10 mouse cellular contexts compared by ENCODE assay signal in genomic region chr6:136793831-136794525, GRCm38 (mm10). TPM values are rescaled to one million over a fixed set of nuclear protein-coding genes. Genes with fewer than 3 reads are reported as not detected.
DNase-seq lines count a peak whose midpoint lies in the region; ATAC-seq lines count a peak whose summit lies in the region.
"Had no signal": no experiment of that assay in that cellular context is flagged by ENCODE, and none has a peak within 500 bp of the region (broad histone marks: within the 10 kb centered on the region; RNA-seq: fewer than 3 reads in every experiment).

No protein-coding gene starts in this region.

- peak overlapping the region; percentile 67 for H3K4me3 ChIP-seq in heart, embryonic 10.5 days
- peak overlapping the region; percentile 33 for H3K4me3 ChIP-seq in hindbrain, embryonic 15.5 days
- H3K4me3 ChIP-seq in midbrain, embryonic 14.5 days (replicated peaks; ENCODE audit: low read depth, low read length) = peak overlapping the region; percentile 29

- intact Hi-C loops in heart, postnatal 25 days (cut with DNase I) = no loop called here
- intact Hi-C loops in left cerebral cortex, postnatal 14 days (cut with DNase I) = no loop called here

- H3K4me2 ChIP-seq in hindbrain, embryonic 15.5 days = peak overlapping the region; percentile 68
- peak overlapping the region; percentile 65 for H3K4me2 ChIP-seq in midbrain, embryonic 14.5 days (ENCODE audit: low read length)

- WGBS in heart, embryonic 10.5 days = under 1% methylated on average over 22 of the region's 24 CpGs
- under 1% methylated on average over 24 of the region's 24 CpGs for WGBS in hindbrain, embryonic 15.5 days
- WGBS in midbrain, embryonic 14.5 days = 1% methylated on average over 24 of the region's 24 CpGs

- H3K9me3 ChIP-seq in heart, embryonic 10.5 days = no peaks in the 10 kb centered on the region
- H3K9me3 ChIP-seq in hindbrain, embryonic 15.5 days = no peaks in the 10 kb centered on the region
- no peaks in the 10 kb centered on the region for H3K9me3 ChIP-seq in midbrain, embryonic 14.5 days (ENCODE audit: control insufficient read depth, low read length)

- DNase-seq in heart, embryonic 10.5 days (ENCODE audit: low spot score) = no peak
- no peak for DNase-seq in heart, postnatal 25 days (ENCODE audit: low spot score)
- peak; percentile 27 for DNase-seq in embryo, embryonic 10 days (ENCODE audit: low spot score)
- no peak for DNase-seq in midbrain, embryonic 14.5 days
- no peak for DNase-seq in left cerebral cortex, postnatal 14 days (ENCODE audit: low spot score in 2 of 2)
- no peak for DNase-seq in ovary, adult 18-20 months (ENCODE audit: low spot score)
- DNase-seq in spleen, adult 12 weeks (ENCODE audit: low spot score) = no peak
- DNase-seq: B cell, adult 2 months; cerebellum, postnatal 10 days had no signal

- no peaks in the 10 kb centered on the region for H3K36me3 ChIP-seq in heart, embryonic 10.5 days
- H3K36me3 ChIP-seq in hindbrain, embryonic 15.5 days = no peaks in the 10 kb centered on the region
- no peaks in the 10 kb centered on the region for H3K36me3 ChIP-seq in midbrain, embryonic 14.5 days (ENCODE audit: control insufficient read depth, insufficient read depth, low read length)

- H3K27me3 ChIP-seq in heart, embryonic 10.5 days (ENCODE audit: insufficient read depth, poor library complexity, severe bottlenecking) = no peaks in the 10 kb centered on the region
- H3K27me3 ChIP-seq in hindbrain, embryonic 15.5 days = no peaks in the 10 kb centered on the region
- no peaks in the 10 kb centered on the region for H3K27me3 ChIP-seq in midbrain, embryonic 14.5 days (ENCODE audit: control insufficient read depth, insufficient read depth, low read length)

- no peak for ATAC-seq in hindbrain, embryonic 15.5 days (ENCODE audit: low FRiP score, low read depth)
- no peak for ATAC-seq in midbrain, embryonic 14.5 days (ENCODE audit: low FRiP score, low TSS enrichment)

- peak overlapping the region; percentile 79 for H3K27ac ChIP-seq in heart, embryonic 10.5 days
- H3K27ac ChIP-seq in hindbrain, embryonic 15.5 days (replicated peaks) = no peak overlapping the region
- H3K27ac ChIP-seq in midbrain, embryonic 14.5 days (replicated peaks; ENCODE audit: low read depth, low read length) = no peak overlapping the region

- H3K9ac ChIP-seq in hindbrain, embryonic 15.5 days = 0 out of 2 replicates have a peak overlapping the region, but pooled peaks have one; percentile 4
- H3K9ac ChIP-seq in midbrain, embryonic 14.5 days (replicated peaks; ENCODE audit: low read length) = peak overlapping the region; percentile 30

- 0 out of 2 replicates have a peak, but pooled peaks cover 7% of the 10 kb centered on the region for H3K4me1 ChIP-seq in heart, embryonic 10.5 days
- peaks cover 10% of the 10 kb centered on the region for H3K4me1 ChIP-seq in hindbrain, embryonic 15.5 days (replicated peaks)
- H3K4me1 ChIP-seq in midbrain, embryonic 14.5 days (ENCODE audit: control insufficient read depth, insufficient read depth, low read length) = peaks cover 9% of the 10 kb centered on the region; the same call in 1 of the 2 replicates

RNA-seq across cellular contexts. Expression of gene Hist4h4, which starts 10.2 kb away (rescaled TPM):
- 0.25 and 0.63 TPM in 2 replicates for polyA plus RNA-seq in heart, embryonic 10.5 days (2016; fragmentation: Nextera tagmentation; extraction: Ambion mirVana)
- 10 to 100 TPM in 1 of 2 experiments, 1 to 10 TPM in 1; 8.3 to 11.5 TPM for total RNA-seq in heart, postnatal 25 days (2021)
- polyA plus RNA-seq in hindbrain, embryonic 15.5 days (2015; fragmentation: Nextera tagmentation; extraction: Ambion mirVana) = 0.43 and 0.52 TPM in 2 replicates
- polyA plus RNA-seq in midbrain, embryonic 14.5 days (2014; fragmentation: Nextera tagmentation; extraction: Ambion mirVana) = 1.2 TPM in 2 replicates
- 10 to 100 TPM in 1 of 2 experiments, 1 to 10 TPM in 1; 7.9 to 10.4 TPM for total RNA-seq in left cerebral cortex, postnatal 14 days (2021)

RNA-seq across cellular contexts. Expression of gene Gucy2c, which starts 12.4 kb away (rescaled TPM):
- 0.10 TPM in 1 of 2 replicates, not detected in the other for polyA plus RNA-seq in heart, embryonic 10.5 days (2016; fragmentation: Nextera tagmentation; extraction: Ambion mirVana)
- total RNA-seq in heart, postnatal 25 days (2021) = not detected
- polyA plus RNA-seq in hindbrain, embryonic 15.5 days (2015; fragmentation: Nextera tagmentation; extraction: Ambion mirVana) = 0.17 and 0.22 TPM in 2 replicates
- 0.62 and 1.1 TPM in 2 replicates for polyA plus RNA-seq in midbrain, embryonic 14.5 days (2014; fragmentation: Nextera tagmentation; extraction: Ambion mirVana)
- total RNA-seq in left cerebral cortex, postnatal 14 days (2021) = under 1 TPM; 0.42 to 0.57 TPM

RNA-seq across cellular contexts. Expression of gene H2afj, which starts 14.1 kb away (rescaled TPM):
- 81.5 and 88.2 TPM in 2 replicates for polyA plus RNA-seq in heart, embryonic 10.5 days (2016; fragmentation: Nextera tagmentation; extraction: Ambion mirVana)
- total RNA-seq in heart, postnatal 25 days (2021) = 10 to 100 TPM; 28.3 to 33.9 TPM
- polyA plus RNA-seq in hindbrain, embryonic 15.5 days (2015; fragmentation: Nextera tagmentation; extraction: Ambion mirVana) = 106 and 109 TPM in 2 replicates
- 101 and 116 TPM in 2 replicates for polyA plus RNA-seq in midbrain, embryonic 14.5 days (2014; fragmentation: Nextera tagmentation; extraction: Ambion mirVana)
- total RNA-seq in left cerebral cortex, postnatal 14 days (2021) = 10 to 100 TPM; 65.7 to 66.8 TPM

RNA-seq across cellular contexts. Expression of gene BC049715, which starts 33.4 kb away (rescaled TPM):
- 2.4 and 2.7 TPM in 2 replicates for polyA plus RNA-seq in heart, embryonic 10.5 days (2016; fragmentation: Nextera tagmentation; extraction: Ambion mirVana)
- 1 to 10 TPM in 1 of 2 experiments, under 1 TPM in 1; 0.62 to 2.0 TPM for total RNA-seq in heart, postnatal 25 days (2021)
- 1.2 and 1.3 TPM in 2 replicates for polyA plus RNA-seq in hindbrain, embryonic 15.5 days (2015; fragmentation: Nextera tagmentation; extraction: Ambion mirVana)
- polyA plus RNA-seq in midbrain, embryonic 14.5 days (2014; fragmentation: Nextera tagmentation; extraction: Ambion mirVana) = 1.2 and 1.6 TPM in 2 replicates
- 1 to 10 TPM; 2.7 to 4.8 TPM for total RNA-seq in left cerebral cortex, postnatal 14 days (2021)

RNA-seq across cellular contexts. Expression of gene Wbp11, which starts 34.1 kb away (rescaled TPM):
- polyA plus RNA-seq in heart, embryonic 10.5 days (2016; fragmentation: Nextera tagmentation; extraction: Ambion mirVana) = 111 and 120 TPM in 2 replicates
- total RNA-seq in heart, postnatal 25 days (2021) = 10 to 100 TPM; 57.0 to 63.3 TPM
- 72.3 and 78.4 TPM in 2 replicates for polyA plus RNA-seq in hindbrain, embryonic 15.5 days (2015; fragmentation: Nextera tagmentation; extraction: Ambion mirVana)
- 65.6 and 88.1 TPM in 2 replicates for polyA plus RNA-seq in midbrain, embryonic 14.5 days (2014; fragmentation: Nextera tagmentation; extraction: Ambion mirVana)
- 100 to 1,000 TPM; 120 to 128 TPM for total RNA-seq in left cerebral cortex, postnatal 14 days (2021)
